8 mouse cellular contexts compared by ENCODE assay signal in the genomic region with DNA sequence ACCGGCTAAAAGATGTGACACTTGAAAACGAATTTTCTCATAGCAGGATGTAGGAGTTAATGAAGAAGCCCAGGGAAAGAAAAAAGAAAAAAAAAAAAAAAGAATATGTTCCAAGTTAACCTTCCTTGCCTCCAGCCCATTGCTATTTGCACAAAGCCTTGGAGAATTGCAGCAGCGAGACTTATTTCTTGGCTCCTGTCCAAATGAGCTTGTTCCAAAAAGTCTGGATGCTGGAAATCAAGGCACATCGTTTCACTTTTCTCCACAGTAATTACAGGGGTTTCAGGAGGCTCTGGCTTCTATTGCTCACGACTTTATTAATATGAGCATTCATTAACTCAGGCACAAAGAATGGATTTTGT. TPM values are rescaled to one million over a fixed set of nuclear protein-coding genes. Genes with fewer than 3 reads are reported as not detected.
A peak's percentile ranks its signal among the peaks of the same experiment; 100 is the strongest.
DNase-seq lines count a peak whose midpoint lies in the region; ATAC-seq and TF ChIP-seq lines count a peak whose summit lies in the region.

No protein-coding gene starts in this region.

- H3K27me3 ChIP-seq in spleen, adult 2 months (ENCODE audit: control insufficient read depth, insufficient read depth, low read length), result no peaks in the 10 kb centered on the region
- no peaks in the 10 kb centered on the region for H3K27me3 ChIP-seq in hindbrain, postnatal 0 days (ENCODE audit: insufficient read depth, low read length)
- no peaks in the 10 kb centered on the region for H3K27me3 ChIP-seq in midbrain, embryonic 14.5 days (ENCODE audit: control insufficient read depth, insufficient read depth, low read length)

- DNase-seq in cerebellum, adult 11 months, result peak; percentile 7
- DNase-seq in cerebellum, postnatal 36 days, result no peak
- DNase-seq in spleen, adult 2 months (ENCODE audit: low read depth in 1 of 2, low spot score in 2 of 2), result no peak
- DNase-seq in spleen, postnatal 10 days (ENCODE audit: low spot score in 2 of 2), result no peak
- peak; percentile 72 for DNase-seq in hindbrain, postnatal 0 days (ENCODE audit: low spot score)
- peak; percentile 78 for DNase-seq in midbrain, embryonic 14.5 days
- no peak for DNase-seq in spleen, postnatal 14 days (ENCODE audit: low spot score in 2 of 2)

- ATAC-seq in hindbrain, postnatal 0 days, result no peak
- ATAC-seq in midbrain, embryonic 14.5 days (ENCODE audit: low FRiP score, low TSS enrichment), result no peak
- ATAC-seq in erythroid progenitor cell, adult 5-6 weeks (replicated peaks; ENCODE audit: low FRiP score, poor library complexity, severe bottlenecking), result no peak

- TF ChIP-seq POLR2A in spleen, adult 2 months (IDR thresholded peaks at IDR 0.05; ENCODE audit: low read depth, low read length), result no peak

- peak overlapping the region; percentile 70; the same call in 1 of the 2 replicates for H3K9ac ChIP-seq in hindbrain, postnatal 0 days (replicated peaks; ENCODE audit: low read length)
- H3K9ac ChIP-seq in midbrain, embryonic 14.5 days (replicated peaks; ENCODE audit: low read length), result peak overlapping the region; percentile 81

- WGBS in spleen, adult 2 months, result 16% methylated on average over 5 of the region's 5 CpGs
- WGBS in hindbrain, postnatal 0 days, result 1% methylated on average over 5 of the region's 5 CpGs
- 9% methylated on average over 5 of the region's 5 CpGs for WGBS in midbrain, embryonic 14.5 days

- H3K36me3 ChIP-seq in spleen, adult 2 months (ENCODE audit: control insufficient read depth, insufficient read depth, low read length), result no peaks in the 10 kb centered on the region
- H3K36me3 ChIP-seq in hindbrain, postnatal 0 days (ENCODE audit: insufficient read depth, low read length), result no peaks in the 10 kb centered on the region
- no peaks in the 10 kb centered on the region for H3K36me3 ChIP-seq in midbrain, embryonic 14.5 days (ENCODE audit: control insufficient read depth, insufficient read depth, low read length)

- peak overlapping the region; percentile 73 for H3K4me2 ChIP-seq in hindbrain, postnatal 0 days (ENCODE audit: low read depth, low read length)
- H3K4me2 ChIP-seq in midbrain, embryonic 14.5 days (ENCODE audit: low read length), result peak overlapping the region; percentile 73

- TF ChIP-seq CTCF in spleen, adult 2 months (IDR thresholded peaks at IDR 0.05; ENCODE audit: extremely low read depth, insufficient read depth, insufficient read length, insufficient replicate concordance), result no peak
- no peak for TF ChIP-seq CTCF in hindbrain, postnatal 0 days (IDR thresholded peaks at IDR 0.05; ENCODE audit: low read depth)

- peaks cover 10% of the 10 kb centered on the region for H3K4me1 ChIP-seq in spleen, adult 2 months (ENCODE audit: control insufficient read depth, insufficient read depth, insufficient read length)
- H3K4me1 ChIP-seq in hindbrain, postnatal 0 days (ENCODE audit: insufficient read depth, low read length), result peaks cover 8% of the 10 kb centered on the region; the same call in 1 of the 2 replicates
- peaks cover 16% of the 10 kb centered on the region for H3K4me1 ChIP-seq in midbrain, embryonic 14.5 days (ENCODE audit: control insufficient read depth, insufficient read depth, low read length)

- peak overlapping the region; percentile 86; the same call in 1 of the 2 replicates for H3K27ac ChIP-seq in spleen, adult 2 months (ENCODE audit: insufficient read depth, low read length)
- no peak overlapping the region for H3K27ac ChIP-seq in hindbrain, postnatal 0 days
- H3K27ac ChIP-seq in midbrain, embryonic 14.5 days (replicated peaks; ENCODE audit: low read depth, low read length), result peak overlapping the region; percentile 87; the same call in 1 of the 2 replicates

- H3K4me3 ChIP-seq in spleen, adult 2 months (ENCODE audit: extremely low read depth, insufficient read depth, insufficient read length), result peak overlapping the region; percentile 74
- H3K4me3 ChIP-seq in hindbrain, postnatal 0 days (ENCODE audit: low read length), result peak overlapping the region; percentile 86
- peak overlapping the region; percentile 69 for H3K4me3 ChIP-seq in midbrain, embryonic 14.5 days (replicated peaks; ENCODE audit: low read depth, low read length)

- H3K9me3 ChIP-seq in hindbrain, postnatal 0 days (ENCODE audit: low read length), result no peaks in the 10 kb centered on the region
- H3K9me3 ChIP-seq in midbrain, embryonic 14.5 days (ENCODE audit: control insufficient read depth, low read length), result no peaks in the 10 kb centered on the region

RNA-seq across cellular contexts. Expression of gene Dpy19l1, which starts 0.9 kb away (rescaled TPM):
- polyA plus RNA-seq in spleen, adult 2 months (2012; rRNA removed), result 12.1 TPM in 2 replicates
- total RNA-seq in hindbrain, postnatal 0 days (2014; rRNA removed), result 47.9 and 56.4 TPM in 2 replicates
- 15.6 and 16.6 TPM in 2 replicates for polyA plus RNA-seq in hindbrain, postnatal 0 days (2015; fragmentation: Nextera tagmentation; extraction: Ambion mirVana)
- polyA plus RNA-seq in midbrain, embryonic 14.5 days (2014; fragmentation: Nextera tagmentation; extraction: Ambion mirVana), result 12.0 TPM in 2 replicates
- total RNA-seq in erythroid progenitor cell, adult 5-6 weeks (2015; ENCODE audit: low replicate concordance), result 41.1 and 44.3 TPM in 2 replicates
- total RNA-seq in erythroid progenitor cell, adult 5-6 weeks (2017; ENCODE audit: low replicate concordance), result 36.5 and 41.7 TPM in 2 replicates

Comparison
In these comparisons a context has a peak if more than half of its experiments do, and no peak if none do; other contexts are left out.
1. DNase-seq: peak in cerebellum, adult 11 months (single experiment), hindbrain, postnatal 0 days (single experiment) and midbrain, embryonic 14.5 days (single experiment); none in cerebellum, postnatal 36 days (0 of 2), spleen, adult 2 months (0 of 2), spleen, postnatal 10 days (0 of 2) and spleen, postnatal 14 days (0 of 2).
2. Peak in every context shown above with its lines, with median percentiles within 50 percentile points of each other: H3K4me3 ChIP-seq.